Mouse (Mus musculus) testis, adult 2 months (tissue): Measurements from ENCODE around the gene Ppp4r2. TPM values are rescaled to one million over a fixed set of nuclear protein-coding genes. Genes with fewer than 3 reads are reported as not detected.

ENCODE experiments used
- H3K27ac ChIP-seq: fragments of 200-500 bp; 2 replicates; pipeline ENCODE4 v1.5.1; 2012; ENCODE audit warnings: low read depth, low read length; ENCODE audit not compliant: control insufficient read depth, insufficient read depth
- H3K27me3 ChIP-seq: fragments of 200-500 bp; 2 replicates; pipeline ENCODE4 v1.6.1; 2012; ENCODE audit warnings: mild to moderate bottlenecking, low read length, moderate library complexity; ENCODE audit not compliant: control insufficient read depth, insufficient read depth
- H3K36me3 ChIP-seq: fragments of 200-500 bp; 2 replicates; pipeline ENCODE4 v1.6.1; 2012; ENCODE audit warnings: mild to moderate bottlenecking, low read length; ENCODE audit not compliant: control insufficient read depth, insufficient read depth
- H3K4me1 ChIP-seq: fragments of 200-500 bp; 2 replicates; pipeline ENCODE4 v1.6.1; 2012; ENCODE audit warnings: low read length; ENCODE audit not compliant: control insufficient read depth, insufficient read depth
- H3K4me3 ChIP-seq: fragments of 200-500 bp; 2 replicates; pipeline ENCODE4 v1.5.1; 2012; ENCODE audit warnings: low read depth, mild to moderate bottlenecking, low read length, moderate library complexity, mixed read lengths; ENCODE audit not compliant: control insufficient read depth
- CTCF ChIP-seq: fragments of 200-500 bp; IDR thresholded peaks from 2 replicates; pipeline ENCODE4 v1.5.1; 2012; ENCODE audit warnings: low read depth, mild to moderate bottlenecking, inconsistent platforms, low read length, moderate library complexity; ENCODE audit not compliant: control insufficient read depth, insufficient read depth, insufficient replicate concordance
- POLR2A ChIP-seq: fragments of 200-500 bp; IDR thresholded peaks from 2 replicates; pipeline ENCODE4 v1.6.1; 2012; ENCODE audit warnings: low read depth, mild to moderate bottlenecking, inconsistent platforms, low read length, moderate library complexity; ENCODE audit not compliant: control insufficient read depth
- polyA plus RNA-seq: library from polyadenylated mRNA; depleted of rRNA; stranded (reverse); fragments of >200 nt; gene quantifications from 2 replicates; pipeline ENCODE4 v1.2.3, GENCODE M21; 2012

Gene Ppp4r2
- polyA plus RNA-seq, 1 experiment, result 43.6 TPM

DNA sequence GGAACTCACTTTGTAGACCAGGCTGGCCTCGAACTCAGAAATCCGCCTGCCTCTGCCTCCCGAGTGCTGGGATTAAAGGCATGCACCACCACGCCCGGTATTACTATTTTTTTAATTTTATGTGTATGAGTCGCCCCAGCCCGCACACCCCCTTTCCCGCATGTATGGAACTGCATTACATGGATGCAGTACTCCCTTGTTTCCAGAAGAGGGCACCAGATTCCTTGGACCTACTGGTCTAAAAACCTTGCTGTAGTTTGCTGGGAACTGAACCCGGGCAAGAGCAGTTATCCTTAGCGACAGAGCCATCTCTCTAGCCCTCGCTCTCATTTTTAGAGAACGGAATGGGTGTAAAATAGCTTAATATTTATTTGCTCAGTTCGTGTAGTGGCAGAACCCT, 49.8 kb downstream of the Ppp4r2 start:
- peaks cover 8% of the 10 kb centered on the region for H3K4me1 ChIP-seq

DNA sequence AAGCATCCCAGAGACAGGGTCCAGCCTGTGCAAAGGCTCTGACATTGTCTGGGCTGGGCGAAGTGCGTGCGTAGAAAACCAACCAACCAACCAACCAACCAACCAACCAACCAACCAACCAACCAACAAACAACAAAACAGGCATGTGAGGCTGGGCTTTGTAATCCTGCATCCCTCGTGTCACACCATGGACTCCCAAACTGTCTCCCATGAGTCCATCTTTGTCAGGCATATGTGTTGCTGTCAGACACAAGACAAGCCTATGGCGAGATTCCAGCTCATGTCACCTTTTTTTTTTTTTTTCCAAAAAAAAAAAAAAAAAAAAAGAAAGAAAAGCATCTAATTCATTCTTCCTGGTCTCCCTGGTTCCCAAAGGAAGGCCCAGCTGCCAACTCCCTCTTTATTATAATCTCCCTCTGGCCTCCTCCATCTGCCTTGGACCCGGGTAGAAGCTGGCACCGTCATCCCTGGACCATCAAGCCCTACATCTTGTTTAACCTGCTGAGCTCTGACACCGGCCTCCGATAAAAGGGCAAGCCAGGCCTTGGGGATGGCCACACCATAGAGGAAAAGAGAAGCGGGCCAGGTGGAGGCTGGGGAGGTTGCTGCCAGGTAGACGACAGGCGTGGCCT, 51.3 kb downstream of the Ppp4r2 start:
- Histone ChIP-seq H3K4me1 (peaks cover 4% of the 10 kb centered on the region), H3K27ac (no peak overlapping the region), H3K4me3 (no peak overlapping the region), H3K36me3 (no peaks in the 10 kb centered on the region), H3K27me3 (no peaks in the 10 kb centered on the region)
- no peak for TF ChIP-seq CTCF
- no peak for TF ChIP-seq POLR2A

More for the DNA sequence above, 49.8 kb downstream of the Ppp4r2 start:
- no peak for TF ChIP-seq POLR2A
- TF ChIP-seq CTCF, result peak; percentile 32; the same call in 1 of the 2 replicates
- no peak overlapping the region for H3K27ac ChIP-seq
- H3K4me3 ChIP-seq, result no peak overlapping the region
- no peaks in the 10 kb centered on the region for H3K36me3 ChIP-seq
- H3K27me3 ChIP-seq, result no peaks in the 10 kb centered on the region

DNA sequence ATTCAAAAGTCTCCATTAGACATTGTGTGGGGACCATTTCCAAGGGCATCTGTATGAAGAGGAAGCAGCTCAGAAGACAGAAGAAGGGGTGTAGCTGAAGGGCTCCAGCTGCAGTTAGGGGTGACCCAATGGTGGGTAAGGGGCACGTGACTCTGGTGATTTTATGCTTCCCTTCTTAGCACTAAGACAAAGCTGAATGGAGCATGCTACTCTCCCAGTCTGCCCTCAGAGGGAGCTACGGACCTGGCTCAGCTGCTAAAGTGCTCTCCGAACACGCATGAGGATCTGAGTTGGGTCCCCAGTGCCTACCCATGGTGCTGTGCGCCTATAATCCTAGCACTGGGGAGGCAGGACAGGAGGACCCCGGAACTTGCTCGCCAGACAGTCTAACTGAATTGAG, 52.0 kb downstream of the Ppp4r2 start:
- Histone ChIP-seq H3K27me3 (no peaks in the 10 kb centered on the region), H3K27ac (no peak overlapping the region), H3K4me3 (no peak overlapping the region), H3K4me1 (peaks cover 4% of the 10 kb centered on the region; the same call in 1 of the 2 replicates), H3K36me3 (no peaks in the 10 kb centered on the region)
- no peak for TF ChIP-seq CTCF
- TF ChIP-seq POLR2A, result no peak

DNA sequence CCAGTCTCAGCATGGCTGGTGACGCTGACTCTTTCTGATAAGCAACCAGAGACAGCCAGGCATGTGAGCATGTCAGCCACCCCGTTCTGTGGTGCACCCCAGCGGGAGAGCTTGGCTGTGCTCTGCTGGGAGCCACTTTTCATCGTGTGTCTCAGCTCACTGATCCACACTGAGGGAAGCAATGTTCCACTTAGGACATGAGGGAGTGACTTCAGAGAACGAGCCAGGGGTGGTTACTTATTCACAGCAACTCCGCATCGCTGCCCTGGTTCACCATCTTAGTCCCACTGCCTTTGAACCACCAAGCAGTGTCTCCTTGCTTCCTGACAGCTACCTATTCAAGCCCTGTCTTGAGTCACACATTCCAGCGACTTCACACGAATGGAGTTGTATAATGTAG, 53.6 kb downstream of the Ppp4r2 start:
- TF ChIP-seq CTCF, result no peak
- no peak for TF ChIP-seq POLR2A
- no peak overlapping the region for H3K27ac ChIP-seq

DNA sequence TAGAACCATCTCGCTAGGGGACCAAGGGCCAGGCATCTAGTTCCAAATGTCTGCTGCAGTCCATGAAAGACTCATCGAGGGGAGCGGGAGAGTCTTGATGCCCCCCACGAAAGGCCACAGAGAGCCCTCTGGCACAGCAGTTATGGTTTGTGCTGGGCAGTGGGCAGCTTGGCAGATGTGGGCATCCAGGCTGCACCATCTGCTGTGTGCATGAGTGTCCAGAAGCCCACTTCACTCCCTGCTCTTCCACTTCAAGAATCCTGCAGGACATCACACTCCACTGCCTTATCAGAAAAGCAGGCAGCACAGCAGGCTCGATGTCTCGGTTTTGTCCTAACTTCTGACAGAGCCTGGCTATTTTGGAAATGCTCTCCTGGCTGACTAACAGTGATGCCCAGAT, 55.9 kb downstream of the Ppp4r2 start:
- H3K4me1 ChIP-seq, result no peaks in the 10 kb centered on the region
- H3K27me3 ChIP-seq, result no peaks in the 10 kb centered on the region
- no peak overlapping the region for H3K4me3 ChIP-seq
- TF ChIP-seq CTCF (no peak), POLR2A (no peak)
- H3K27ac ChIP-seq, result no peak overlapping the region
- H3K36me3 ChIP-seq, result no peaks in the 10 kb centered on the region

More for the DNA sequence above, 53.6 kb downstream of the Ppp4r2 start:
- H3K4me1 ChIP-seq, result peaks cover 2% of the 10 kb centered on the region; the same call in 1 of the 2 replicates
- H3K27me3 ChIP-seq, result no peaks in the 10 kb centered on the region
- no peak overlapping the region for H3K4me3 ChIP-seq
- no peaks in the 10 kb centered on the region for H3K36me3 ChIP-seq

DNA sequence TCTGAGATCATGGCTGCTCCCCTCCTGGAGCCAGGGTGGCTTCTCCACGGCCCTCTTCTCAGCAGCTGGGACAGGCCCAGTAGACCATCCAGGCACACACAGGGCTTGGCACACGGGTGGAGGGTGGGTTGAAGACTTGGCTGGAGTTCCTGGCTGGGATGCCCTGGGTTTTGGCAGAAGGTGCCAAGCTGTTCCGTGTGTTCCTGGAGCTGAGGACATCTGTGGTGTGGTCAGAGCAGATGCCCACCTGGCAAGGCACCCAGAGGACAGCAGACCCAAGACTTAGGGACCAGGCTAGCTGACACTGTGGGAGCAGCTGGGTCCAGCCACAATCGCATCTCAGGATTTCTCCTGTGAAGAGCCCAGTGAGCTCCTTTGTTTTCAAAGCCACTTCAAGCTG, 59.1 kb downstream of the Ppp4r2 start:
- TF ChIP-seq CTCF (no peak), POLR2A (no peak)
- no peaks in the 10 kb centered on the region for H3K27me3 ChIP-seq
- no peak overlapping the region for H3K4me3 ChIP-seq
- no peaks in the 10 kb centered on the region for H3K4me1 ChIP-seq
- no peaks in the 10 kb centered on the region for H3K36me3 ChIP-seq
- H3K27ac ChIP-seq, result no peak overlapping the region

DNA sequence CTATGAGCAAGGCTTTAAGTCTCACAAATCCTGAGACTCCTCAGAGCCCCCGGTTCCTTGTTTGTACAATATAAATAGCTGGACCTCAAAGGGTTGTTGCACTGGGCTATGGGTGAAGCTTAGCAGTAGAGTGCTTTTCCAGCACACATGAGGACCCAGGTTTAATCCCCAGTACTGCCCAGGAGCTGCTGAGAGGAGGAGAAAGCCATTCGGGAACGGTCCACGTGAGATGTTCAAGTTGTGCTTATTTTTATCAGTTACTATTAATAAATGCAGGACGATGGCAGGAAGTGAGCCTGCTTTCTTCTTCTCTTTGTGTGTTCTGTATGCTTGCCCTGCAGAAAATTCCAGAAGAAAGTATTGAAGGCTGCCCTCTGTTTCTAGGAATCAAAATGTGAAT, 59.7 kb downstream of the Ppp4r2 start:
- H3K4me1 ChIP-seq, result no peaks in the 10 kb centered on the region
- H3K27me3 ChIP-seq, result no peaks in the 10 kb centered on the region
- H3K36me3 ChIP-seq, result no peaks in the 10 kb centered on the region
- no peak overlapping the region for H3K4me3 ChIP-seq
- no peak overlapping the region for H3K27ac ChIP-seq
- TF ChIP-seq POLR2A (no peak), CTCF (no peak)

DNA sequence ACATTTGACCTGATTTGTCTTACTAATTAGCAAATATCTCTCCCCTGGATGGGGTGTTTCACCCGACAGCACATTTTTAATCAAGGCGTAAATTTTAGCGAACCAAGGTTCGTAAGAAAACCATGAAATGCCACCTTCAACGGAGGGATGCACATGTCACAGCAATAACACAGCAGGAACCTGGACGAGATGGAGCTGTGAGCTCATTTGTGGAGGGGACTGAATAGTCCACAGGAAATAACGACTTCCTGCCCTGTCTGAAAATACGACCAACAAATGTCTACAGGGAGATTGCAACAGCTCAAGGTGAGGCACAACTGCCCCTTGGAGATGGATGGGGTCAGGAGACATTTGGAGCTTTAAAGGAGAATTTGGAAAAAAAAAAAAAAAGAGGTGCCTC, 61.8 kb downstream of the Ppp4r2 start:
- H3K27me3 ChIP-seq, result no peaks in the 10 kb centered on the region

More for the DNA sequence above, 61.8 kb downstream of the Ppp4r2 start:
- no peaks in the 10 kb centered on the region for H3K4me1 ChIP-seq
- H3K4me3 ChIP-seq, result no peak overlapping the region
- H3K36me3 ChIP-seq, result no peaks in the 10 kb centered on the region
- TF ChIP-seq CTCF (no peak), POLR2A (no peak)
- H3K27ac ChIP-seq, result no peak overlapping the region
